Comparison of ENCODE assay signal across 35 mouse cellular contexts in genomic region chr9:123060172-123060571, GRCm38 (mm10). TPM values are rescaled to one million over a fixed set of nuclear protein-coding genes. Genes with fewer than 3 reads are reported as not detected.
"Had no signal": no experiment of that assay in that cellular context is flagged by ENCODE, and none has a peak within 500 bp of the region (broad histone marks: within the 10 kb centered on the region; RNA-seq: fewer than 3 reads in every experiment).

No protein-coding gene starts in this region.

- H3K9me3 ChIP-seq: heart, embryonic 10.5 days; heart, embryonic 12.5 days; heart, embryonic 13.5 days; heart, embryonic 15.5 days; hindbrain, embryonic 10.5 days; hindbrain, embryonic 12.5 days; hindbrain, embryonic 13.5 days; hindbrain, embryonic 15.5 days; kidney, embryonic 15.5 days had no signal

- H3K27ac ChIP-seq: heart, adult 2 months; heart, embryonic 10.5 days; heart, embryonic 13.5 days; heart, embryonic 15.5 days; hindbrain, embryonic 10.5 days; hindbrain, embryonic 12.5 days; hindbrain, embryonic 13.5 days; hindbrain, embryonic 14.5 days; hindbrain, embryonic 15.5 days; hindbrain, postnatal 0 days; kidney, embryonic 15.5 days; kidney, postnatal 0 days; layer of hippocampus, adult 2 months; left cerebral cortex, adult 2 months had no signal

- H3K27me3 ChIP-seq: heart, embryonic 12.5 days; heart, embryonic 13.5 days; heart, embryonic 15.5 days; hindbrain, embryonic 12.5 days; hindbrain, embryonic 13.5 days; hindbrain, embryonic 15.5 days; kidney, embryonic 15.5 days had no signal

- ATAC-seq: hindbrain, embryonic 16.5 days; hindbrain, postnatal 0 days; inflammation-experienced regulatory T-cells, adult 6 months had no signal

- DNase-seq: heart, adult 2 months; heart, postnatal 10 days; heart, postnatal 14 days; heart, postnatal 36 days; heart, postnatal 4 days; kidney, adult 11 months; kidney, adult 18-20 months; kidney, adult 2 months; kidney, adult 8-10 months; kidney, adult 9 months; kidney, postnatal 10 days; kidney, postnatal 14 days; kidney, postnatal 25 days; kidney, postnatal 36 days; kidney, postnatal 4 days; layer of hippocampus, adult 9-11 months; layer of hippocampus, postnatal 36 days had no signal

- H3K9ac ChIP-seq: heart, embryonic 12.5 days; heart, embryonic 13.5 days; heart, embryonic 15.5 days; hindbrain, embryonic 12.5 days; hindbrain, embryonic 13.5 days; hindbrain, embryonic 14.5 days; hindbrain, embryonic 15.5 days; kidney, embryonic 15.5 days had no signal

- H3K4me1 ChIP-seq: hindbrain, embryonic 10.5 days; hindbrain, embryonic 12.5 days; hindbrain, embryonic 13.5 days; hindbrain, embryonic 15.5 days; kidney, embryonic 15.5 days had no signal

- H3K4me3 ChIP-seq: heart, adult 2 months; heart, embryonic 10.5 days; heart, embryonic 12.5 days; heart, embryonic 13.5 days; heart, embryonic 15.5 days; hindbrain, embryonic 10.5 days; hindbrain, embryonic 12.5 days; hindbrain, embryonic 13.5 days; hindbrain, embryonic 15.5 days; kidney, embryonic 15.5 days; layer of hippocampus, adult 2 months; left cerebral cortex, adult 2 months had no signal

- H3K4me2 ChIP-seq: heart, embryonic 11.5 days; heart, embryonic 12.5 days; heart, embryonic 13.5 days; heart, embryonic 15.5 days; hindbrain, embryonic 12.5 days; hindbrain, embryonic 13.5 days; hindbrain, embryonic 14.5 days; hindbrain, embryonic 15.5 days; kidney, embryonic 15.5 days had no signal

- H3K36me3 ChIP-seq: heart, embryonic 10.5 days; heart, embryonic 12.5 days; heart, embryonic 13.5 days; heart, embryonic 15.5 days; hindbrain, embryonic 10.5 days; hindbrain, embryonic 12.5 days; hindbrain, embryonic 13.5 days; hindbrain, embryonic 15.5 days; kidney, embryonic 15.5 days had no signal

RNA-seq across cellular contexts. Expression of gene Tgm4, which starts 25.6 kb away (rescaled TPM):
- polyA plus RNA-seq: heart, adult 2 months; intestine, embryonic 14.5 days; kidney, adult 2 months; kidney, postnatal 0 days had no signal
